Mouse (Mus musculus) thymus, postnatal 14 days (tissue): Measurements from ENCODE around the gene Ern1.

Experiments used
- DNase-seq: peaks from one replicate; pipeline ENCODE4 v3.0.0; 2021

The Ern1 gene

DNA sequence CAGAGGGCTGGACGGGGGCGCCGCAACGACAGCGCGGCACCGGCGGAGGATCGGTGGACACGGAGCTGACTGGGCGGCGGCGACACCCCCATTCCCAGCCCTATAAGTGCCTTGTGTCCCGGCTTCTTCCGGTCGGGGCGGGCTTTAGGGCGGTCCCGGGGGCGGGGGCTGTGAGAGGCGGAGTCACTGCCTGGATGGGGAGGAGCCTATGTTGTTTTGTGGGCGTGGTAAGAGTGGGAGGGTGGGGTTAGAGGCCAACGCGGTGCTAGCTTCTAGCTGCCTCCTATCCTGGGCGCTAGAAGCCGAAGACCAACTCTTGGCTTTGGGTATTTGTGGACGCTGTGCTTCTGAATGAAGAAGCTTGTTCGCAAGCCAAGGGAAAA, at the start of gene Ern1:
Gene Ern1 (minus strand): TSS at position 120 of the 383 bp plus-strand sequence.
- DNase-seq: peak; percentile 96

DNA sequence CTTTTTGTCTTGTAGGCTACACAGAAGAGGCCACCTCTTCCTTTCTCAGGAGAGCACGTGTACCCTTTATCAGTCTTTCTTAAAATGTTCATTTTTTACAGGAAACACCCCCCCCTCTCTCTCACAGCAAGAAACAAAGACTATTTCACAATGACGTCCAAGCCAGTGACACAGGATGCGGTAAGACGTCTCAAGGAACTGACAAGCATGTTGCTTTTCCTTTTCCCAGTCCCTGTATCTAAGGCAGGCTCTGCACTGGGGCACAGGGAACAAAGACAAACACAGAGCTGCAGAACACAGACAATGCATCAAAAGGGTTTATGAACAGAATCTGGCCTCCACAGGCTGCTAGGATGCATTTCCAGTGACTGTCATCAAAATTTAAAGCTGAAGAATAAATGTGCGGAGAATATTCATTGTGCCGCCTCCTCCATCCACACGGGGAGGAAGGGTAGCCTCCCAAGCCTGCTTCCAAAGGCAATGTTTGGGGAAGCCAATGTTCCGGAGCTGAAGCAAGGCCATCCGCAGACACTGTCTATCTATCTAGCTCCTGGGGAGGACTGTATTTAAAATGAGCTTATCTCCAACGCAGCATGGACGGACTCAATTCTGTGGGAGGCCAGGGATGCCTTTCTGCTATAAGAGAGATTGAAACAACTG, 48.7 kb upstream of the Ern1 start:
- DNase-seq: peak; percentile 69

DNA sequence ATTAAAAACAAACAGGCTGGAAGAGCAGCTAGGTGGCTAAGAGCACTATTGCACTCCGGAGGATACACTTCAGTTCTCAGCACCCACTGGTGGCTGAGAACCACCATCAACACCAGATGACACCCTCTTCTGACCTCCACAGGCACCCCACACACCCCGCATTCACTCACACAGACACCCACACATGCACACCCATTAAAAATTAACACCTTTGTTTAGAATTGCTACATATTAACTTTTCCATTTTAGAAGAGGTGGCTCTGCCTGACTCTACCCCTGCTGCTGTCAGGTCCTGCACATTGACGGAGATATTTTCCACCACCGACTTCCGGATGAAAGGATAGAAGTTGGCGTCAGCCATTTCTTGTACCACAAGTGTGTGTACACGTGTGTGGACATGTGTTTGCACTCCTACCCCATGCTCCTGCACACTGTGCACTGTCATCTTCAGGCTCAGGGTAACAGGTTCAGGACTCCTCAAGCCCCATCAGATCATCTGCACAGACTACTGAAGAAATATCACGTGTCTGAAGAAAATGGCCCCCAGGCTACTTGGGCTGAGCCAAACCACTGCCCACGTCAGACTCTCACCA, 48.1 kb upstream of the Ern1 start:
- DNase-seq: no peak

DNA sequence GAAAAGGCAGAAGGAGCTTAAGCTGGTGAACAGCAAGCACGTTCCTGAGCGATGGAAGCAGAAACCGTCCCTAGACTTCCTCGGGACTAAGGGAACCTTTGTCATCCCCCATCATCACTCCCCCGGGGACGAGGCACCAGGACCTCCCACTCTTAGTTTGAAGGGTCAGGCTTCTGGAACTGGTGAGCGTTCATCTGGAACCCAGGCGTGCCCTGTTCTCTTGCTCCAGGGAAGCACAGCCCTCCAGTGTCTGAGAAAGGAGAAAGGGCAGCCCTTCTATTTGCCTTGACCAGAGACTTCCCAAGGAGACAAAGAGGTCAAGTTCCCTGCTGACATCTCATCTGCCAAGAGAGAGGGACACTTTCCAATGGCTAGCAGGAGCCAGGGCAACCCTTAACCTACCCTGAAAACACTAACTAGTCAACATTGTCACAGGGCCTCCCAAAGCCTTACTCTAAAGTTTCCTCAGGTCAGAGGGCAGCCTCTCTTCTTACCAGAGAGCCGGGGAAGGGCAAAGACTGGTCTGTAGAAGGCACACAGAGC, 44.7 kb upstream of the Ern1 start:
- no peak for DNase-seq

DNA sequence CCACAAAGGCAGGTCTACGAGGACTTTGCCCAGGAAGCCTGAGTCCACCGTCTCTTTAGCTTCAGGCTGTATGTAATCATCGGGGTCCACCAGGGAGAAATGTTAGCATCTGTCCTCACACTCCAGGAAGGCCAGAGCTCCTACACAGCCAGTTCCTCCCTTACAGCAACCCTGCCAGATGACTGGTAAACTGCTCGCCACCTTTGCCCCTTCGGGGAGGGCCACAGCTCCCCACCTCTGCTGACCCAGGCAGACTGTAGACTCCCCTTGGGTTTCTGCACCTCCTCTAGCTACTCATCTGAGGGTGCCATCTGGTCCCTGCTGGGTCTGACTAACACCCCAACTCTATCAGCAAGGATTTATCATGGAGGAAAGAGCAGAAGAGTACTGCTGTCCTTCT, 42.1 kb upstream of the Ern1 start:
- no peak for DNase-seq

DNA sequence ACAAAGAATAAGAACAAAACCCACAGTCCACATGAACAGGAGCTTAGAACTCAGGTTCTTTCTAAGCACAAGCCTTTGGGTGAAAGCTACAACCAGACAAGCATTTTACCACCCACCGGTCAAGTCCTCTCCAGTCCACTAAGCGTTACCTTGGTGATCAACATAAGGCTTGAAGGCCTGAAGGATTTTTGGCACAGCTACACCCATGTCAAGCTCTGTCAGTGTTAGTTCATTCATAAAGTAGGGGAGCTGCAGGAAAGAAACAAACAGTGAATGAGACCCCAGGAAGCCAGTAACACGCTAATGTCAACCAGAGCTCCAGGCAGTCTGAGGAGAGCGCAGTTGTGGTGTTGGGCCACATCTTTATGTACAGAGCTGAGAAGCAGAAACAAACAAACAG, 41.5 kb upstream of the Ern1 start:
- no peak for DNase-seq

DNA sequence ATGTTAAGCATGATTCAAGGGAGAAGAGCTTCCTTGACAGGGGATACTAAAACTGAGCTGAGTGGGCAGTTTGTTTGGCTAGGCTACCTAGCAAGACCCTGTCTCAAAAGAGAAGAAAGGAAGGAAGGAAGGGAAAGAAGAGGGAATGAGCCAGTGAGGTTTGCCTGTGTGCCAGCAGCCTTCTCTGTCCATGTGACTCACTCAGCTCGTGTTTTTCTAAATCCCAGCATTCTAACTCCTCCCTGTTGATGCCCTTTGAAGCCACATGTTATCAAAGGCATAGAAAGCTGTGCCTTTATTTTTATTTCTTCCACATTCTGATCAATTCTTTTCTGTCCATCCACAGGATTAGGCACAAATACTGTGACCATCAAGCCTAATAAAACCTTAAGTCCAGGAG, 40.3 kb upstream of the Ern1 start:
- DNase-seq: no peak

DNA sequence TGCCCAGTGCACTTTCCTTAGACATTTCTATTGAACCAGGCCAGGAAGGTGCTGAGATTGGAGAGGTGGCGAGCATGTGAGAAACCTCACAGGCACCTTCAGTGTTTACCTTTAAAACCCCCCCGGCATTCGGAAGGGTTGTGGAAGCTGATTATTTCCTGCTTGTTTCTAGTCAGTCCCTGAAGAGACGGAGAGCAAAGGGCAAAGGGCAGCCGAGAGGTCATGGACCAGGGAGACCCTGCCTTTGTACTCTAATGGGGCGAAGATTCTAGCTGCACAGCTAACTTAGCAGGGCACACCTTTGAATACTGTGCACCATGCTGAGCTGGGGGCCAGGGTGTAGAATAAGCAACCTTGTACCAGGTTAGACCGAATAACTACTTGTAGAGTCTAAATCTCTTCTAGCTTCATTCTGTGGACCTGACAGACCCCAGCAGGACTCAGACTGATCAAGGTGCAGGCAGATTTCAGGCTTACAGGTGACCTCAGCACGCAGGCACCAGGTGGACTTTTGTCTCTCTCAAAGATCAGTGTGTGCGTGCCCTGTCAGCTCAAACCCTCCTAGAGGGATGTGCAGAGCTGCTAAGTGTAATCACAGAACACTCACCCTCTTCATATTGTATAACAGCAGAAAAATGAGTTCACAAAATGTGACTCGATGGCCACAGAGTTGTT, 39.6 kb upstream of the Ern1 start:
- no peak for DNase-seq

DNA sequence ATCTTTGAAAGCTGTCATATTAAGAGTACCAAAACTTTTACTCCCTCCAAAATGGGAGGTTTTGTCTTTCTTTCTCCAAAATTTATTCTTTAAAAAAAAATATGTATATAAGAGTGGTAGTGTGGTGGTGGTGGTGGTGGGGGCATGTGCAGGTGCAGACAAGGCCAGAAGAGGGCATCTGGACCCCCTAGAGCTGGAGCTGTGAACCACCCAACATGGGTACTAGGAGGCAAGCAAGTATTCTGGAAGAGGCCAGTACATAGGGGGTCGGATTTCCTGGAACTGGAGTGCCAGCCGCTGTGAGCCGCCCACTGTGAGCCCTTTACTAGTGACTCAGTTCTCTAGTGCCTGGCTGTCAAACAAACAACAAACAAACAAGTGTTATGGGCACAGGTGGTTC, 34.9 kb upstream of the Ern1 start:
- peak; percentile 60 for DNase-seq

DNA sequence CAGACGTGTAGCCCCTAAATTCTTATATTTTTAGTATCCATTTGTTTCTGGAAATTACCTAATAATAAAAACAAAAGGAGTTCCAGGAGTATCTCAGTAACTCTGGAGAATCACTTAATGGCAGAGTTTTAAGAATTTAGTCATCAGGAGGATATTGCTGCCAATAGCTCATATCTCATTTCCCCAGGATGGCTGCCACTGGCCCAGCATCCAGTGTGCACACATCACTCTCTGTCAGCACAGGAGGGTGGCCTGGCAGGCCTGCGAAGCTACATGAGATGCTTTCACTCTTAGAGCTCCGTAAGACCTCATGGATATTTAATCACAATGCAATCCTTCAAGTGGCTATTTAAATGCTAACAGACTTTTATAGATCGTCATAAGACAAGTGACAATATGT, 34.0 kb upstream of the Ern1 start:
- no peak for DNase-seq

DNA sequence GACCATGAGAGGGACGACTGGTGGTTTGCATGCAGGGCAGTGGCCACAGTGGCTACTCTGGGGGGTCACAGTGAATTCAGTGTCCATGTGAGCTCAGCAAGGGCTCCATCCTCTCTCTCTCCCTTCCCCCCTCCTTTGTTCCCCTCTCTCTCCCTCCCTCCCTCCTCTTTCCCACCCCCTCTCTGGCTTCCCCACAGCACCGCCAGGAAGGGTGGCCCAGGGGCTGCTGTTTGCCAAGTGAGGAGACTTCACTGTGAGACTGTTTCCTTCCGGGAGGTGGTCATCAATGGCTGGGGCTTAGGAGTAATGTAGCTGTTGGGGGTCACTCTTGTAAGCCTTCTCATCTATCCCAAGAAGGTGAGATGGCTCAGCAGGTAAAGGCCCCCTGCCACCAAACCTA, 32.8 kb upstream of the Ern1 start:
- no peak for DNase-seq

DNA sequence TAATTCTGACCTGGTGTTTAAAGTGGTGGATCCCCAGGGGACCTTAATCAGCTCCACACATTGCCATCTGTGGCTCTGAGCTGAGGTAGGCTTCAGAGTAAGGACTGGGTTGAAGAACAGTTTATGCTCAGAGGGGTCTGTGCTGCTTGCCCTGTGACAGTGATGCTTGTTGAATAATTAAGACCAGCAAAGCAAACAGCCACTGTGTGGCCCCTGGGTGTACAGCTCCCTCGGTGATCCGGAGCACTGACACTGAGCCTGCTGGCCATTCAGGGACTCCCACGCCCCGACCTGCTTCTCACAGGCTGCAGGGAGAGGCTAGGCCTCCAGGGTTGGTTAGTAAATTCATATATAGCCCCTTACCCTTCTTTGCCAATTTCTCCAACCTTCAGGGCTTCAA, 31.9 kb upstream of the Ern1 start:
- DNase-seq: no peak

DNA sequence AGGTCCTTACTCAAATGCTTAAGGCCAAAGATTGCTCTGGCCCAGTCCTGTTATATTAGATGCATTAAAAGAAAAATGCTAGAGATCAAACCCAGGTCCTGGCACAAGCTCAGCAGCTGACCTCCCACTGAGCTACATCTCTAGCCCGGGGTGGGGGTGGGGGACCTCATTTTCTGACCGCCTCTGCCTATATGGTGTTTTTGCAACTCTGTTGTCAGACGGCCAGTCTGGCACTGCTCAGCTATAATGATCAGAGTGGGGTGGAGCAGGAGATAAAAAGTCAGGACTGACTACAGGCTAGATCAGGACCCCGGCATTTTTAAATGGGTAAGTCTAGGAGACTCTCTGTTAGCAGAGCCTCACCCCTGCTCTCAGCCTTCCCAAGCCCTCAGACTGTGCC, 30.7 kb upstream of the Ern1 start:
- no peak for DNase-seq

DNA sequence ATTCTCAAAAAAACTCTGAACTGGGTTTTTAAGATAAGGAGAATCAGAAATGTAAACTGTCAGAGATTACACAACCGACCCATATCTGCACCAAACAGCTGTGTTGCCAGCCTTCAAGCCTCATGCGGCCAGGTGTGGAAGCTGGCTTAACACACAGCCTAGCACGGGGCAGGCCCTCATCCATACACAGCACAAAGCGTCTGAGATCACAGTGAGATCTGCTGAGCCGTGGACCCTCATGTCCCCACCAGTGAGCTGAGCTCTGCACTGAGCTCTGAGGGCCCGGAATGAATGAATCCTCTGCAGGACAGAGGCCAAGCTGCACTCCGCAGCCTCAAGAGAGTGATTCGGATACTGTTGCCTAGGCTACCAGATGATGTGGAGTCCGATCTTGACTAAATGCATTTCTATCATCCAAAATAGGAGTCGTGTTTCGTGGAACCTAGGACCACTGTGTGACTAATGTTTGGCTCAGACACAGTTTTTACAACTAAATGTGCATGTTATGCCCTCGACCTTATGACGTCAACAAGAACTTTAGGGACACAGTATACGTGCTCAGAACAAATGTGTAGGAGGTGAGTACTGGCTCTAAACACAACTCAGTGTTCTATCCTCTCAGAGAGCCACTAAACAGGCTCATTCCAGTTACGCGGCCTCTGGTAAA, 27.6 kb upstream of the Ern1 start:
- DNase-seq: peak; percentile 42

DNA sequence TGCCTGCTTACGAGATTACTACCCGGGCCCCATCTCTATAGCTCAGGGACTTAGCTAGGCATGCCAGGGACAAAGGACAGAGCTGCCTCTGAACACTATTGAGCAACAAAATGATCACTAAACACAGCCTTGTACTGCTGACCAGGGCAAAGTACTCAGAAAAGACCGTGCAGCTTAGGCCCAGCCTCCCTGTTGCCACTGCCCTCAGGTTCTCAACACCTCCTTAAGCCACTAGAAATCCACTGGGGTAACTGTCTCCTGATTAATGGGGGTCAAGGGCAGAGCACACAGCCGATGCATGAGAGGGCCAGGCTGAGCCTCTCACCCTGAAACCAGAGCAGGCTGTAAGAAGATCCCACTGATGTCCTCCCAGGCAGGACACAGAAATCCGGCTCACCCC, 26.8 kb upstream of the Ern1 start:
- DNase-seq: no peak

DNA sequence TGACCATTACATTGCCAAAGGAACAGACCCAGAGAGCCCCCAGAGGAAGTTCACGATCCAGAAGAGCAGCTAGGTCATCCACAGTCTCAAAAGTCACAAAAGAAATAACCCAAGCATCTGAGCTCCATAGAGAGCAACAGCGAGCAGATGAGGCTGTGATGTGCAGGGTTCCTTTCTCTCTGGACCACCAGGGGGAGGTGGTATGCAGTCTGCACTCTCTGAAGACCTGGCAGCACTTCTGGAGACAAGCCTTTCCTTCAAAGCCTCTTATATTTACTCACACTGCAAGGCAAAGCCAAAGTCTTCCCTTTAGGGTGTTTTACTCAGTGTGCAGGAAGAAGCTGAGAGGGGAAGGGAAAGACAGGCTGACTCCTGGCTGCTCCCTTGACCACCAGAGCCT, 25.5 kb upstream of the Ern1 start:
- DNase-seq: peak; percentile 80

DNA sequence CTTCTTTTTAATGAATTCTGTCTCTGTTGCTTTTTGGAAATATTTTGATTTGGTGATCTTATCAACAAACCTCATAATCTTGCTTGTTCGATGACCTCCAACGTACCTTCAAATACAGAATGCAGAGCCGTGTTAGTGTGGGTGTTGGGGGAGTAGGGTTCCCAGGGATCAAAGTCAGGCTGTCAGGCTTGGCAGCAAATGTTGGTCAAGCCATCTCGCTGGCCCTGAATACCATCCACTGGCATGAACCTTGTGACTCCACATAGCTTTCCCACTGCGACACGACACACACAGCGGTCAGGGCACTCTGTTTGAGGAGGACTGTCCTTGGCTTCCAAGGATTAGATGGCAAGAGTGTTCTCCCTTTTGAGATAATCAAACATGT, 24.3 kb upstream of the Ern1 start:
- DNase-seq: no peak

DNA sequence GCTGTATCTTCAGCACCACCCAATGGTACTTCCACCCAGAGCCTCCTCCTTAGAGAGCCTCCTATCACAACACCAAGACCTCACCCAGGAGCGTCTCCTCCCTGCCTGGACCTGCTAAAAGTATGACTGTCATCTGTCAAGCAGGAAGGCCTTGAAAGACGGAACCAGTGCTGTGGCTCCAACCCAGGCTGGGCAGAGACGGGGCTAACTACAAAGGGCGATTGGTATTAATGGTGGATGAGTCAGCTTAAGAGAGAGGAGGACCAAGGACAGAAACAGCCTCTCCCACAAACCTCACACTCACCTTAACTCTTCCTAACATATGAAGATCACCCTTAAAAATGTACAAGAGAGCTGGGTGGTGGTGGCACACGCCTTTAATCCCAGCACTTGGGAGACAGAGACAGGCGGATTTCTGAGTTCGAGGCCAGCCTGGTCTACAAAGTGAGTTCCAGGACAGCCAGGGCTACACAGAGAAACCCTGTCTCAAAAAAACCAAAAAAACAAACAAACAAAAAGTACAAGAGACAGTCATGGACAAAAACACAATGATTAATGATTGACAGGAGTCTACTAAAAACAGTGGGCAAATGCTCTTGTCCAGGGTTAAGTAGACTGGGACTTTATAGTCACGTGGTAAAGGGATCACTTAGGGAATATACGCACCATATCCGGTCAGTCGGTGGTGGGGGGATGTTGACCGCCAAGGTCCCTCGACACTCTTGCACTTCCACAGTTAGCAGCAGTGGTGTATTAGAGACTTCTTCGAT, 23.8 kb upstream of the Ern1 start:
- DNase-seq: no peak

DNA sequence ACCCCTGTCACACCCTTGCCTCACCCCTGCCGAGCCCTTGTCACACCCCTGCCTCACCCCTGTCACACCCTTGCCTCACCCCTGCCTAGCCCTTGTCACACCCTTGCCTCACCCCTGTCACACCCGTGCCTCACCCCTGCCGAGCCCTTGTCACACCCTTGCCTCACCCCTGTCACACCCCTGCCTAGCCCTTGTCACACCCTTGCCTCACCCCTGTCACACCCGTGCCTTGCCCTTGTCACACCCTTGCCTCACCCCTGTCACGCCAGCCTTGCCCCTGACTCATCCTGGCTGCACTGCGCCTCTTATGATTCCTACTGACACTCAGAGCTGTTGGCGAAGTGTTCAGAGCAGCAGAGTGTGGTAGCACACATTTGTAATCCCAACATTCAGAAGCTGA, 20.0 kb upstream of the Ern1 start:
- DNase-seq: no peak

DNA sequence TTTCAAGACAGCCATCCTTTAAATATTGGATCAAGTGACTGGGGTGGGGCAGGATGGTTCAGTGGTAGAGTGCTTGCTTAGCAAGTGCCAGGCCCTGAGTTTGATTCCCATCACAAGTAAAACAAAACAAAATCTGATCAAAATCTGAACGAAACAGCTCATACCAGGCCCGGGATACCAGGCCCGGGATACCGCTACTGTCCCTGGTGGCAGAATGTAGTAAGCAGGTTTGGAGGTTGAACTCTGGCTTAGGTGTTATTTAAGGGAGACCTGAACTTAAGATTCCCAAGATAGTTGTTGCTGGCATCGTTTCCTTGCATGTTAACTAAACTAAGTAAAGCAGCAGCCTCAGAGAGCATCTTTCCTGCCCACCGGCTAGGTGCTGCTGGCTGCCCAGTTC, 18.6 kb upstream of the Ern1 start:
- no peak for DNase-seq

DNA sequence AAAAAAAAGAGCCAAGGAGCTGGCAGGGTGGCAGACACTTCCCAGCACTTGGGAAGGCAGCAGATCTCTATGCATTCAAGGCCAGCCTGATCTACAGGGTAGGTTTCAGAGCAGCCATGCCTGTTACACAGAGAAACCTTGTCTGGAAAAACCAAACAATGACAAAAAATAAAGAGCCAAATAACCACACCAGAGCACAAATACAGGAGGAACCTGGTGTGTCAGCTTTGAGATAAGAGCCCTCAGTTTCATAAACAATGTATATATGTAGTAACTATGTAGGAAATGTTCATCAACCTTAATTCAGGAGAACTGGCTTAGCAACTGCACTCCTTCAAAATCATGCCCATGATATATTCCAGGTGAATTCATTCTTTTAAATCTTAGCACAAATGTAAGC, 16.5 kb upstream of the Ern1 start:
- no peak for DNase-seq

DNA sequence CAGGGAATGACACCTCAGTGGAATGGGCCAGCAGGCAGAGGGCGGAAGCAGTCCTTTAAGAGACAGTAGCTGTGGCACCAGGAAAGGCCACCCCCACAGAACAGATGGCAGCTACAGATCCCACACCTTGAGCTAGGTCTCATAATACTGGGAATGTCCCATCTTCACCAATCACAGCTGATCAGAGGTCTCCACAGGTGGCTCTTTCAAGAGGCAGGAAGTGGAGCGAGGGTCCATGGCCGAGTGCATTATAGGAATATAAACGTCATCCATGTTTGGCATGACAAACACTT, 15.7 kb upstream of the Ern1 start:
- no peak for DNase-seq
